Mouse (Mus musculus): ENCODE measurements at regions not wholly inside any gene's neighbourhood (a gene's known extent, or its start where the extent isn't known, plus 50 kb on each side); places are given as distances from the start of the nearest gene placed in this dataset.

DNA sequence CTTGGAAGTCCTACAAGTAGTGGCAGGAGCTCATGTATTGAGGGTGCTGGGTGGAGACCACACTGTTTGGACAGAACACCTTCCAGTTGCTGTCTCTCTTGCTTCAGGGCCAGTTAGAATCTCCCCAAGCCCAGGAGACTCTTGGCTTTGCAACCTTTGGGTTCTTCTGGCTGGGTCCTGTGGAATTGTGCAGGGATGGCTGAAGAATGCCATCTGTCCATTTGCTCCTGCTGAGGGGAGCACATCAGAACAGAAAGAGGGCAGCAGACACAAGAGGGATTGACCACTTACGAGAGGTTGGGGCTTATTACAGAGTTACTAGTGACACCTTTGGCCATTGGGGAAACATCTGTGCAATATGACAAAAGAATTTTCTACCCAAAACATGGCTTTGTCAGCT, 145.1 kb downstream of the Rps24 start:
- no peak for DNase-seq (ENCODE audit: low read depth)

DNA sequence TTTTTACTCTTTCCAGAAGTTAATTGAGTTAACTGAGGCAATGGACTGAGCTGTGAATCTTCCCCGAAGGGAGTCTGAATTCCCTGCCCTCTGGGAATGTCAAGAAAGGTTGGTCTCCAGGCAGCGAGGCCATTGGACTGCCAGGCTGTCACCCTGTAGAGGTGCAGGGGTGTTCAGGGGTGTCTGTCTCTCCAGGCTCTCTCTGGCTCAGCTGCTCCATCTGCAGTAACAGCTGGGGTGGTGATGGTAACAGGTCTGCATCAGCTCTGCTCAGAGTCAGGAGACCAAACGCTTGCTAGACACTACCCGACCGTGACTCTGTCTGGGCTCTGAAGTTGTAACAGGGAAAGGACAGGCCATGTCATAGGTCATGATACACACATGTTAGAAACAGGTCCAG, 154.9 kb downstream of the Rps24 start:
- DNase-seq (ENCODE audit: low read depth): no peak

DNA sequence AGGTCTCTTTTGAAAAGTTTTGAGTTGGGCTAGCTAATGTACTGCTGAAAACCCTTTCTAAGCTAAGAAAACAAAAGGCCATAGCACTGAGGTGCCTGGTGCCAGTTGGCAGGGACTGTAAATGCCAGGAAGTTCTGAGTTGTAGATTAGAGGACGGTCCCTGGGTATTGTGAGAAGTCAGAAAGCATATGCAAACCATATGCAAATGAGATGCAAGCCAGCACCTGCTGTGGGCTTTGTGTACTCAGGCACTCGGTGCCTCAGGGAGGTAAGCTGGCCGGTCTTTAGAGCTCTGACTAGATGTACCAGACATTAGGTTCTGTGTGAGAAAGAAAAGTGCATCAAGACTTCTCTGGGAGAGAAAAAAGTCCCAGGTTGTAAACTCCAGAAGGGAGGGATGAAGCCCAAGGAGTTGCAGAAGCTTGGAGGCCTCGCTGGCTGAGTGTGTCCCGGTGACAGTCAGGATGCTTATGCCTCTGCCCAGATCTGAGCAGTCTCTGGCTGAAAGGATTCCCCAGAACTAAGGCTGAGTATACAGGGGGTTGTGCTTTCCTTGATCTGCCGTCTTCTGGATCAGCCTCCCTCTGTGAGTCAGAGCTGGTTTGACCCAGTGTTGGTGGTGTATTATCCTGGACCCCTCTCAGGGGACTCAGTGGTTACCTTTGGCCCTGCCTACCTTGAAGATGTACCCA, 157.3 kb downstream of the Rps24 start:
- no peak for DNase-seq (ENCODE audit: low read depth)

DNA sequence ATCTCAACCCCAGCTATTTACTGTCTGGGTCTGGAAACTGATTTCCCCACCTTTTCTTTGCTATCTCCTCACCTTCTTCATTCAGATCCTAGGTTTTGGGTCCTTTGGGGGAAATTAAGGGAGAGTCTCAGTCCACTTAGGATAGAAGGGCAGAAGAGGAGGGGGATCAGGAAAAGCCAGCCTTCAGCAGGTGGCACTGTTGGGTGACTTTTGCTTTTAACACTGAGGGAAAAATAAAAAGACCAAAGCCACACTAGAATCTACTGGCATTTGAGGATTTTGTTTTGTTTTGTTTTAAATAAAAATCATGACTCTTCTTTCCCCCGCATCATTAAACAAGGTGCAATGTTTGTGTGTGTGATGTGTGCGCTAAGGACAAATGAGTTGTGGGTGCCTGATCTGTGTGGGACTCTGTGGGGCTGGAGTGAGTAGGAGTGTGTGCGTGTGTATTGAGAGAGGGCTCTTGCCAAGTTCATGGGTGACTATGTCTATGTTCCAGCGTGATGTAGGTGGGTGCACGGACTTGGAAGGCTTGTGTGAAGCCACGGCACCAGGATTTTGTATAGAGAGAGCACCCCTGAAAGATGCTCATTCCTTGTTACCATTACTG, 159.4 kb downstream of the Rps24 start:
- peak; percentile 63 for DNase-seq (ENCODE audit: low read depth)

DNA sequence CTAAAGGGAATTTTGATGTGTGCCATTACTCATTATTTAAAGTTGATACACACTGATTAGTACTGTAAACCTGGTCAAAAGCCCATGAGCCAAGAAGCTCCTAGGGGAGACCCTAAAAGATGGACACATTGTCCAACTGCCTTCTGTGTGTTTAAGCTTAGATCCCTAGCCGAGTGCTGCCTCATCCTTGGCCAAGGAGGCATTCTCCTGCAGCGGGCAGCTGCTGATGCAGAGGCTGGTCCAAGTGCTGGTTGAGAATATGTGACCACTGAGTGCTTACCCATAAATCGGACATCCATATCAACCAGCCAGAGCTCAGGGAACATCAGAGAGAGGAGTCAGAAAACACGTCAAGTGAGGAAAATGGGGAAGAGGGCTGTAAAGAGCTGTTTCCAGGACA, 160.8 kb downstream of the Rps24 start:
- no peak for DNase-seq (ENCODE audit: low read depth)

DNA sequence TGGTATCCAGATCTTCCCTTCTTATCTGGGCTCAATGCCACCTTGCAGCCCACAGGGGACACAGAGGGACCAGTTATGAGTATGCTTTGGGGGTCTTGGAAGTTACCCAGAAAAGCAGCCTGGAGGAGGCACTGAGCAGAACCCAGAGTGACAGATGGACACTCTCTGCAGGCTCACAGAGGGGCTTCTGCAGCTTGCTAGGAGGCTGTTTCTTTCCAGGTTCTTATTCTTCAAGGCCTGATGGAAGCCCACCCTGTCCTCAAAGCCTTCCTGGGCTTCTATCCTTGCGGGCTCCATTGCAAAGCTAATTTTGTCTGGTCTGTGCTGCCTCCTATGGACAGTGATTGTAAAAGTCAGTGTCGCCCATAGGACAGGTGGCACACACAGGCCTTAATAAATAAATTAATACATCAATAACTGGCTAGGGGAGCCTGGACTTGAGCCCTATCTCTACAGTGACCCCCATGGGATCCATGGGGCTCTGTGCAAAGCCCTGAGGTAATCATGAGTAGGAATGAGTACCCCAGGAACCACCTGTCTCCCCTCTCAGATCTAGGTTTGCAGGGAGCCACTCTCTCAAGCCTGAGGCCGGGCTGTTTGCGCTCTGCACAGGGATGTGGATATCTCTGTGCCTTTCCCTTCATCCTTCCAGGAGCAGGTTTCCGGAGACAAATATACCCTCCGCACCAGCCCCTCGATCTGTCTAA, 163.4 kb downstream of the Rps24 start:
- DNase-seq (ENCODE audit: low read depth): no peak

DNA sequence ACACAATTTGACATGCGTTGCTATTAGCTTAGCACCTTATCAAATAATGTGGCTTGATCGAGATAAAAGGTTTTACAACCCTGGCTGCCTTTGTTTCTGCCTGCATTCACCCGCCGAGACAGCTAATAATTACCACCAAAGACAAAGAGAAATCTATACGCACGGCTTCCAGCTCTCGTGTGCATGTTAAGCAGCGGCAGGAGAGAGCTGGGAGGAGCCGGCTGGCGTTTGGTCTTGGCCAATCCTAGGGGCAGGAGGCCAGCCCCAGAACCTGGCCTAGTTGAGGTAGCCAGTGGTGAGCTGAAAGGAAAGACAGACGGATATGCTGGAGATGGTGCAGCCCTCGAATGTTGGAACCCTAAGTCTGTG, 164.0 kb downstream of the Rps24 start:
- no peak for DNase-seq (ENCODE audit: low read depth)

DNA sequence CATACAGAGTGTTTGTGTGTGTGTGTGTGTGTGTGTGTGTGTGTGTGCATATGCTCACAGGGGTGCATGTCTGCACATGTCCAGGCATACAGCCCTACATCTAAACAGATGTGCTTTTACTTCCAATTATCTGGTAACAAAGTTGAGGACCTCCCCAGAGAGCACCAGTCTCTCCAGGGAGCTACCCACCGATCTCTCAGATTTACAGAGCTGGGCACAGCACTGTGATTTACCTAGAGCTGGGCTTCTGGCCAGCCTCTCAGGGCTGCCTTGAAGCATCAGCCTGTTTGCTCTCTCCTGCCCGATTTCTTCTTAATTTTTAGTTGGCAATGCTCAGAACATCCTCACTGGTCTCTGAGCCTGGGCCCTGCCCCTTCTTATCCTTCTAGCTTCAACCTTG, 165.7 kb downstream of the Rps24 start:
- DNase-seq (ENCODE audit: low read depth): peak; percentile 11

DNA sequence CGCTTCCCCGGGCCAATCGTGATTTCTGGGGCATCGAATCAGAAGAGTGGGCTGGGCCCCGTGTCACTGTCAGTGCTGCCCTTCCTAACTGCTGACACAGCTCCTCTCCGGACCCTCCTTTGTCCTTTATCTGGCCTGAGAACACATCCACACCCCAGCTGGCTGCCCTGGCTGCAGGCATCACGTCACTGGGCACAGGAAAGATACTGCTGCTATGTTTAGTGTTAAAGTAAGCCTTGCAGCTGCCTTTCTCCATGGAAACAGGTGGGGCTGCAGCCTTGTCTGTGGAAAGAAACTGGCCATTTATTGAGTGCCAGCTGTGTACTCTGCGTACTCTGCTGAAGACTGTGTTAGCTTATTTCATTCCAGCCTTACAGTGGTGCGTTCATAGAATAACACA, 168.7 kb downstream of the Rps24 start:
- DNase-seq (ENCODE audit: low read depth): no peak

DNA sequence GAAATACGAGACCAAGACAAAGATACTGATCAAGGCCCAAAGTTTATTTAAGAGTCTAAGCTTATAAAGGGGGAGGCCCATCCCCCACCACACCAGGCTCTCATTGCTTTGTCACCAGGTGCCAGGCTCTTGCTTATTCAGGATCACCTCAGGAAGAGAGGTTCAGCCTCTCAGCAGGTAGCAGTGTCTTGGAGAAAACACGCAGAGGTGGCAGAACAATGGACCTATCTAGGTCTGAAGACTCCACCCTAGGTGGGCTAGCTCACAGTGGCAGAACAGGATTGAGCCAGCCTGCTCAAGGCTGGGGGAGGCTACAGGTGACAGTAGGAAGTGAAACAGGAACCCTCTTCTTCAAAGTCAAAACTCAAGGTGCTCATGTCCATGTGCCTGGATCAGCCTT, 174.9 kb downstream of the Rps24 start:
- no peak for DNase-seq (ENCODE audit: low read depth)

DNA sequence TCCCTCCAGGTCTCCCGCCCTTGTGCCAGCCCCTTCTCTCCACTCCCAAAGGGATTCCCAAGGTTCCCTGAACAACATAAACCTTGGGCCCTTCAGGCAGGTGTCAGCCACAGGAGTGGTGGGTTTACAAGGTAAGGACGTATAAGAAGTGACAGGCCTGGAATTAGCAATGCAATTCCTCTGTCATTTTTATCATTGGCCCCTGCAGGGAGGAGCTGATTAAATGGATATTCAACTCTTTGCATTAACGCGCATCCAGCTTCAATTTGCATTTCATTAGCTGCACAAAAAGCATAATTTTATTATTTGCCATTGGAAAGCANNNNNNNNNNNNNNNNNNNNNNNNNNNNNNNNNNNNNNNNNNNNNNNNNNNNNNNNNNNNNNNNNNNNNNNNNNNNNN, 178.3 kb downstream of the Rps24 start:
- DNase-seq (ENCODE audit: low read depth): no peak
